8 mouse cellular contexts compared by ENCODE assay signal in genomic region chr5:110978461-110978860, GRCm38 (mm10).
DNase-seq lines count a peak whose midpoint lies in the region; ATAC-seq and TF ChIP-seq lines count a peak whose summit lies in the region.

No protein-coding gene starts in this region.

- peak; percentile 60 for TF ChIP-seq CTCF in intestine, postnatal 0 days (IDR thresholded peaks at IDR 0.05; ENCODE audit: low read depth)

- WGBS in embryonic facial prominence, embryonic 13.5 days = under 1% methylated on average over 9 of the region's 9 CpGs
- 3% methylated on average over 9 of the region's 9 CpGs for WGBS in intestine, postnatal 0 days

- H3K4me2 ChIP-seq in embryonic facial prominence, embryonic 13.5 days = peak overlapping the region; percentile 88
- H3K4me2 ChIP-seq in intestine, postnatal 0 days (replicated peaks; ENCODE audit: low read depth) = peak overlapping the region; percentile 97

- no peaks in the 10 kb centered on the region for H3K27me3 ChIP-seq in embryonic facial prominence, embryonic 13.5 days
- H3K27me3 ChIP-seq in intestine, postnatal 0 days (replicated peaks; ENCODE audit: control insufficient read depth, insufficient read depth, low read length) = no peaks in the 10 kb centered on the region

- peaks cover 22% of the 10 kb centered on the region for H3K4me1 ChIP-seq in embryonic facial prominence, embryonic 13.5 days
- H3K4me1 ChIP-seq in intestine, postnatal 0 days (replicated peaks; ENCODE audit: control insufficient read depth, insufficient read depth, low read length) = no peaks in the 10 kb centered on the region

- DNase-seq in adrenal gland, postnatal 25 days = peak; percentile 71
- peak; percentile 84 to 91 for DNase-seq in heart, adult 18-20 months
- peak; percentile 77 for DNase-seq in left cerebral cortex, postnatal 4 days
- DNase-seq in mesoderm, embryonic 11.5 days (ENCODE audit: low read depth, low spot score) = peak; percentile 84
- DNase-seq in right cerebral cortex, postnatal 14 days = peak; percentile 69
- DNase-seq in urinary bladder, postnatal 25 days (ENCODE audit: low spot score) = peak; percentile 54

- H3K36me3 ChIP-seq in embryonic facial prominence, embryonic 13.5 days = peaks cover 9% of the 10 kb centered on the region
- no peaks in the 10 kb centered on the region for H3K36me3 ChIP-seq in intestine, postnatal 0 days (ENCODE audit: control insufficient read depth, insufficient read depth)

- H3K9ac ChIP-seq in embryonic facial prominence, embryonic 13.5 days = peak overlapping the region; percentile 88
- peak overlapping the region; percentile 73 for H3K9ac ChIP-seq in intestine, postnatal 0 days (ENCODE audit: low read depth, low read length)

- H3K9me3 ChIP-seq in embryonic facial prominence, embryonic 13.5 days = peaks cover 4% of the 10 kb centered on the region; the same call in 1 of the 2 replicates
- no peaks in the 10 kb centered on the region for H3K9me3 ChIP-seq in intestine, postnatal 0 days (ENCODE audit: control insufficient read depth)

- peak overlapping the region; percentile 96 for H3K27ac ChIP-seq in embryonic facial prominence, embryonic 13.5 days
- H3K27ac ChIP-seq in intestine, postnatal 0 days (ENCODE audit: low read depth, low read length) = peak overlapping the region; percentile 82; the same call in 1 of the 2 replicates

- intact Hi-C loops in left cerebral cortex, postnatal 4 days (cut with DNase I) = no loop called here

- ATAC-seq in embryonic facial prominence, embryonic 13.5 days (ENCODE audit: insufficient number of reproducible peaks, insufficient read depth, low FRiP score, low TSS enrichment, low read depth) = peak; percentile 79; the same call in 1 of the 2 replicates
- peak; percentile 77 for ATAC-seq in intestine, postnatal 0 days

- peak overlapping the region; percentile 79 for H3K4me3 ChIP-seq in embryonic facial prominence, embryonic 13.5 days
- H3K4me3 ChIP-seq in intestine, postnatal 0 days (ENCODE audit: low read depth, low read length) = peak overlapping the region; percentile 69

Comparison
In these comparisons a context has a peak if more than half of its experiments do, and no peak if none do; other contexts are left out.
1. Peak in every context shown above with its lines: DNase-seq, ATAC-seq, H3K4me3 ChIP-seq and H3K27ac ChIP-seq.